Mouse (Mus musculus) CH12.LX (cell line): ENCODE measurements around the gene Pds5a.

Source experiments
- CTCF ChIP-seq, 2 experiments: IDR thresholded peaks in 1 of 2; conservative IDR thresholded peaks in 1 of 2; 2 replicates each; pipeline ENCODE4 v1.5.1; 2011 to 2012; ENCODE audit warnings: low read depth in 2 of 2, low read length in 2 of 2, improper control_type of control experiment in 1 of 2, inconsistent platforms in 1 of 2, mild to moderate bottlenecking in 1 of 2, moderate library complexity in 1 of 2
- GABPA ChIP-seq: IDR thresholded peaks from 2 replicates; pipeline ENCODE4 v1.6.1; 2012; ENCODE audit warnings: low read depth, low read length, improper control_type of control experiment, inconsistent platforms; ENCODE audit not compliant: insufficient replicate concordance
- HCFC1 ChIP-seq: IDR thresholded peaks from 2 replicates; pipeline ENCODE4 v1.6.1; 2012; ENCODE audit warnings: low read depth, mild to moderate bottlenecking, inconsistent platforms, low read length, improper control_type of control experiment
- KAT2A ChIP-seq: IDR thresholded peaks from 2 replicates; pipeline ENCODE4 v1.6.1; 2012; ENCODE audit warnings: low read length, improper control_type of control experiment, inconsistent platforms; ENCODE audit not compliant: insufficient replicate concordance
- MAFK ChIP-seq: IDR thresholded peaks from 2 replicates; pipeline ENCODE4 v1.6.1; 2011; ENCODE audit warnings: low read length, improper control_type of control experiment; ENCODE audit not compliant: insufficient replicate concordance
- MAZ ChIP-seq: IDR thresholded peaks from 2 replicates; pipeline ENCODE4 v1.6.1; 2012; ENCODE audit warnings: low read depth, mild to moderate bottlenecking, inconsistent platforms, low read length, improper control_type of control experiment, moderate library complexity
- POLR2AphosphoS2 ChIP-seq: IDR thresholded peaks from 2 replicates; pipeline ENCODE4 v1.6.1; 2011; ENCODE audit warnings: low read depth, low read length, improper control_type of control experiment
- RAD21 ChIP-seq: IDR thresholded peaks from 2 replicates; pipeline ENCODE4 v1.6.1; 2011; ENCODE audit warnings: low read depth, mild to moderate bottlenecking, low read length, improper control_type of control experiment, moderate library complexity
- RCOR1 ChIP-seq: conservative IDR thresholded peaks from 2 replicates; pipeline ENCODE4 v1.6.1; 2012; ENCODE audit warnings: low read depth, mild to moderate bottlenecking, inconsistent platforms, low read length, improper control_type of control experiment
- USF2 ChIP-seq: conservative IDR thresholded peaks from 2 replicates; pipeline ENCODE4 v1.6.1; 2011; ENCODE audit warnings: low read depth, low read length, improper control_type of control experiment
- ZC3H11A ChIP-seq: IDR thresholded peaks from 2 replicates; pipeline ENCODE4 v1.6.1; 2012; ENCODE audit warnings: low read depth, mild to moderate bottlenecking, inconsistent platforms, low read length, improper control_type of control experiment
- ZNF384 ChIP-seq: IDR thresholded peaks from 2 replicates; pipeline ENCODE4 v1.6.1; 2012; ENCODE audit warnings: low read depth, low read length, improper control_type of control experiment, inconsistent platforms

- TF ChIP-seq HCFC1 = no peak
- TF ChIP-seq POLR2AphosphoS2 = no peak
- TF ChIP-seq RCOR1 = no peak
- TF ChIP-seq KAT2A = no peak
- no peak for TF ChIP-seq MAZ
- no peak for TF ChIP-seq GABPA
- TF ChIP-seq CTCF (conservative IDR thresholded peaks at IDR 0.05 in 1 of 2, IDR thresholded peaks at IDR 0.05 in 1 of 2; ENCODE audit: low read depth in 2 of 2, low read length in 2 of 2) = no peak
- no peak for TF ChIP-seq ZNF384
- no peak for TF ChIP-seq MAFK
- no peak for TF ChIP-seq RAD21
- TF ChIP-seq ZC3H11A = no peak
- TF ChIP-seq USF2 = no peak
Observed at GRCm38 (mm10) chr5:65653786-65654185, 44.3 kb downstream of the Pds5a start.
